Mouse (Mus musculus): ENCODE measurements around the gene Wwox. TPM values are rescaled to one million over a fixed set of nuclear protein-coding genes. Genes with fewer than 3 reads are reported as not detected.

The Wwox gene
- polyA plus RNA-seq, 1 experiment from 2014 or later = 12.9 TPM

DNA sequence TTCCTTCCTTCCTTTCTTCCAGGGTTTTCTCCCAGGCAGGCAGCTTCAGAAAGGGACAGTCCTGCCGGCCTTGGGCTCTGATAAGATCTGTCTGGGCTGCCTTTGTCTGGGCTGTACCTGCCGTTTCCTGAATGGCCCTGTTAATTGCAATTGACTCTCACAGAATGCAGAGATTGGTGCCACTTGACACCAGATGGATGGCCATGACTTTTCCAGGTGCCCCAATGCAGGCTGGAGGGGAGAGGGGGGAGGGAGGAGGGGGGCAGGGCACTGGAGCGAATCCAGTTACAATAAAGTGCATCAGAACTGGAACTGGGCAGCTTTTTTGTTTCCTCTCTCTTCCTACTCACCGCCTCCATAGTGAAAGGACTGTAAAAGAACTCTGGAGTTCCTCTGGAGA is 443.0 kb downstream of the Wwox start:
- Histone ChIP-seq H3K27ac (replicated peaks; ENCODE audit: low read depth, low read length) (no peak overlapping the region), H3K9me3 (ENCODE audit: control insufficient read depth, low read length) (no peaks in the 10 kb centered on the region), H3K4me1 (ENCODE audit: control insufficient read depth, insufficient read depth, low read length) (peaks cover 7% of the 10 kb centered on the region), H3K36me3 (ENCODE audit: control insufficient read depth, insufficient read depth, low read length) (no peaks in the 10 kb centered on the region), H3K4me3 (replicated peaks; ENCODE audit: low read depth, low read length) (no peak overlapping the region), H3K27me3 (ENCODE audit: control insufficient read depth, insufficient read depth, low read length) (no peaks in the 10 kb centered on the region), H3K9ac (replicated peaks; ENCODE audit: low read length) (no peak overlapping the region), H3K4me2 (ENCODE audit: low read length) (no peak overlapping the region)
- DNase-seq = no peak
- WGBS = 39% methylated on average over 4 of the region's 4 CpGs
- ATAC-seq (ENCODE audit: low FRiP score, low TSS enrichment) = no peak

DNA sequence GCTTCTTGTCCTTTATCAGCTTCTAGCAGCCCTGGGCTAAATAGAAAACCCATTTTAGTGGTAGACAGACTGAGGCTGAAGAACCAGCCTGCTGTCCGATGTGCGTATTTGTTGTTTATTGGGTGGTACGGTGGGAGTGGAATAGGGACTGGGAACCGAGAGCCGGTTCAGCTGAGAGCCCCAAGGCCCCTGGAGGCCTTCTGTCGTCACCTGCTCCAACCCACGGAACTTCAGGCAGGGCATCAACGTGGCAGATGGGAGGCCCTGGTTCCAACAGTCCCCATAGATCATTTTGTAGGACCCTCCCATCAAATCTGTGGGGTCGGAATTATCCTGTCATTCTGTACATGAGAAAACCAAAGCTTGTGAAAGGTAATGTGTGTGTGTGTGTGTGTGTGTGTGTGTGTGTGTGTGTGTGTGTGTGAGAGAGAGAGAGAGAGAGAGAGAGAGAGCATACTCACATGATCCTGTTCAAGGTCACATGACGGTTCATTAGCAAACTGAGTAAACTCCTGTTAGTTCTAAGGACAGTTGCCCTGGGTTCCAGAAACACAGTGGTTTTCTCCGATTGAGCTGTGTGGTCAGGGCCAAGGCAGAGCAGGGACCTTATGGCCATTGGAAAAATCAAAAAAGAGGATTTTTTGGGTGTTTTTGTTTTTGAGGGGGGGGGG is 443.6 kb downstream of the Wwox start:
- Histone ChIP-seq H3K27ac (replicated peaks; ENCODE audit: low read depth, low read length) (no peak overlapping the region), H3K4me1 (ENCODE audit: control insufficient read depth, insufficient read depth, low read length) (peaks cover 7% of the 10 kb centered on the region), H3K4me3 (replicated peaks; ENCODE audit: low read depth, low read length) (no peak overlapping the region), H3K36me3 (ENCODE audit: control insufficient read depth, insufficient read depth, low read length) (no peaks in the 10 kb centered on the region), H3K9ac (replicated peaks; ENCODE audit: low read length) (no peak overlapping the region), H3K4me2 (ENCODE audit: low read length) (no peak overlapping the region), H3K9me3 (ENCODE audit: control insufficient read depth, low read length) (no peaks in the 10 kb centered on the region), H3K27me3 (ENCODE audit: control insufficient read depth, insufficient read depth, low read length) (no peaks in the 10 kb centered on the region)
- ATAC-seq (ENCODE audit: low FRiP score, low TSS enrichment) (no peak), DNase-seq (no peak)
- WGBS = 92% methylated on average over 11 of the region's 11 CpGs

DNA sequence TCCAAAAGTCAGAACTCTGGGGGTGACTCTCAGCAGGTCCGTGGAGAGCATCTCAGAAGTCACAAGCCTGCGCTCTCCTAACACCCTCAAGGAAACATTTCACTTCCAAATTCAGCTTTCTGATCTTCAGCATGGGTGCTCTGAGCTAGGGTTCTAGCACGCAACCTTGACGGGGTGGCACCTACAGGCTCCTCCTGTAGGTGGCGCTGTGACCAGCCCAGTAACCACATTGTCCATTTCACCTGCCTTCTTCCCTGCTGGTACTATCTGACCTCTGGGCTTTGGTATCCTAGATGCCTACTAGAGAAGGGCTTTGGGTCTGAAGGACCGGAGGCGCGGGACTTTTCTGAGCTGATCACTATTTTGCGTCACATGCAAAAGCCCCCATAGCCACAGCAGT is 444.5 kb downstream of the Wwox start:
- Histone ChIP-seq H3K36me3 (ENCODE audit: control insufficient read depth, insufficient read depth, low read length) (no peaks in the 10 kb centered on the region), H3K27ac (replicated peaks; ENCODE audit: low read depth, low read length) (no peak overlapping the region), H3K4me1 (ENCODE audit: control insufficient read depth, insufficient read depth, low read length) (peaks cover 7% of the 10 kb centered on the region), H3K4me2 (ENCODE audit: low read length) (no peak overlapping the region), H3K4me3 (replicated peaks; ENCODE audit: low read depth, low read length) (no peak overlapping the region), H3K27me3 (ENCODE audit: control insufficient read depth, insufficient read depth, low read length) (no peaks in the 10 kb centered on the region), H3K9me3 (ENCODE audit: control insufficient read depth, low read length) (no peaks in the 10 kb centered on the region), H3K9ac (replicated peaks; ENCODE audit: low read length) (no peak overlapping the region)
- no peak for ATAC-seq (ENCODE audit: low FRiP score, low TSS enrichment)
- WGBS = 79% methylated on average over 9 of the region's 9 CpGs
- no peak for DNase-seq

DNA sequence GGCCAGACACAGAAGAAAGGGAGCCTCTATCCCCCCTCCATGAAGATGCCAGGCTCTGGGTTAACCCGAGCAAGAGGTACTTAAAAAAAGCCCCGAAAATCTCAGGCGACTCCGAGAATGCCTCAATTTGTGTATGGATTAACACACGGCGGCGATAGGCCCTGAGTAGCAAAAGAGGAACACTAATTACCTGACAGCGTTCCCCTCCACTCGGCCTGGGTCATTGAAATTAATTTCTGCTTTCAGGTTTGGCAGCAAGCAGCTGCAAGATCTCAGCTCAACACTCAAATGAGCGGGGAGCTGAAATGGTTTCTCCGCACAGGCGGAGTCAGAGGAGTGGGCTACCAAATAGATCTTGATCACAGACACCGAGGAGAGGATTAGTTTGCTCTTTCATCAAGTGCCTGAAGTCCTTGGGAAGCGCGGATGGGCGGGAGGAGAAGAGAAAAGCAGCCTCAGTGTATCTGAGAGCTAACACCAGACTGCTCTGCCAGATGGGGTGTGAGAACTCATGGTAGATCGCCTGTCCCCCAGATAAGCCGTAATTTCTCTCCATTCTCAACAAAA is 445.7 kb downstream of the Wwox start:
- 27% methylated on average over 18 of the region's 18 CpGs for WGBS
- no peaks in the 10 kb centered on the region for H3K36me3 ChIP-seq (ENCODE audit: control insufficient read depth, insufficient read depth, low read length)
- H3K9ac ChIP-seq (replicated peaks; ENCODE audit: low read length) = no peak overlapping the region
- H3K4me1 ChIP-seq (ENCODE audit: control insufficient read depth, insufficient read depth, low read length) = peaks cover 15% of the 10 kb centered on the region
- no peaks in the 10 kb centered on the region for H3K9me3 ChIP-seq (ENCODE audit: control insufficient read depth, low read length)
- no peak overlapping the region for H3K4me3 ChIP-seq (replicated peaks; ENCODE audit: low read depth, low read length)
- no peaks in the 10 kb centered on the region for H3K27me3 ChIP-seq (ENCODE audit: control insufficient read depth, insufficient read depth, low read length)
- H3K27ac ChIP-seq (replicated peaks; ENCODE audit: low read depth, low read length) = no peak overlapping the region
- ATAC-seq (ENCODE audit: low FRiP score, low TSS enrichment) (no peak), DNase-seq (peak; percentile 56)
- 0 out of 2 replicates have a peak overlapping the region, but pooled peaks have one; percentile 13 for H3K4me2 ChIP-seq (ENCODE audit: low read length)

DNA sequence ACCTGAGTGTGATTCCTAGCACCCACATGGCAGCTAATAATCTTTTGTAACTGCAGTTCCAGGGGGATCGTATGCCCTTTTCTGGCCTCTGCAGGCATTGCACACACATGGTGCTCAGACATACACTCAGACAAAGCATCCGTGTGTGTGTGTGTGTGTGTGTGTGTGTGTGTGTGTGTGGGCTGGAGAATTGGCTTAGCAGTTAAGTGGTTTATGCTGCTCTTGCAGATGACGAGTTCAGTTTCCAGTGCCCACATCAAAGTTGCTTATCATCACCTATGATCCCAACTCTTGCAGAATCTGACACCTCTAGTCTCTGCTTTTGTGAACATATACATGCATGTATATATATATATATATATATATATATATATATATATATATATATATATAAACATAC is 448.9 kb downstream of the Wwox start:
- 89% methylated on average over 3 of the region's 3 CpGs for WGBS

DNA sequence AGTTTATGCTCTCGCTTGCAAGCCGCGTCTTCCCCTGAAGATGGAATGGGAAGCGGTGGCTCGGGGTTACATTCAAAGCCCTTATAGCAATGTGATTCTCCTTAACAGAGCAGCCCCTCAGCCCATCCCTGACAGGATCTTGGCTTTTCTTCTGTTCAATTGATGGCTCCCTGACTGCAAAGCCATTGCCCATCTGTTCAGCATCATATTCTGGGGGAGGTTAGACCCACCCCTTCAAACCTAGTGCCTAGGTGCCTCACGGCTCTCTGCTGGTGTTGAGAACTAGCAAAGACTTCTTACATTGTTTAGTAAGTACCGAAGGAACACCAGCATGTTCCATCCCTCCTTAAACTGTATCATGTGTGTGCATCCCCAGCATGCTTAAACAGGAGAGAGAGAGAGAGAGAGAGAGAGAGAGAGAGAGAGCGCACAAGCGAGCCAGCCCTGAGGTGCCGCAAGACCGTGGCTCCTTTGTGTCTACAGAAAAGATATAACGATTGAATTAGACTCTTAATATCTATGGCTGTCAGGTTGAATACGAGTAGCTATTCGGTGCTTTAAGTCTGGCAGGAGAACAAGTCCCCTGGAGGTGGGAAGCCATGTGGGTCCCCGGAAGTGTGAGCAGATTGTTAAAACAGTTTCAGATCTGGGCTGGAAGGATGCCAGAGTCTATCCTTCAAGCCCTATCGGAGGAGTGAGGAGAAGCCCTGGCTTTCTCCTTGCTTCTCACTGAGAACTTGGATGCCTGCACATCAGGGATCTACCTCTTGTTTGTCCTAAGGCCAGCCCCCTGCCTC is 450.3 kb downstream of the Wwox start:
- no peaks in the 10 kb centered on the region for H3K36me3 ChIP-seq (ENCODE audit: control insufficient read depth, insufficient read depth, low read length)
- 0 out of 2 replicates have a peak overlapping the region, but pooled peaks have one; percentile 7 for H3K9ac ChIP-seq (replicated peaks; ENCODE audit: low read length)
- H3K27me3 ChIP-seq (ENCODE audit: control insufficient read depth, insufficient read depth, low read length) = no peaks in the 10 kb centered on the region
- DNase-seq (peak; percentile 72), ATAC-seq (ENCODE audit: low FRiP score, low TSS enrichment) (no peak)
- H3K4me2 ChIP-seq (ENCODE audit: low read length) = peak overlapping the region; percentile 27
- 46% methylated on average over 16 of the region's 16 CpGs for WGBS
- 0 out of 2 replicates have a peak overlapping the region, but pooled peaks have one; percentile 4 for H3K27ac ChIP-seq (replicated peaks; ENCODE audit: low read depth, low read length)
- H3K4me3 ChIP-seq (replicated peaks; ENCODE audit: low read depth, low read length) = no peak overlapping the region
- no peaks in the 10 kb centered on the region for H3K9me3 ChIP-seq (ENCODE audit: control insufficient read depth, low read length)
- H3K4me1 ChIP-seq (ENCODE audit: control insufficient read depth, insufficient read depth, low read length) = peaks cover 18% of the 10 kb centered on the region

More for the DNA sequence above, 448.9 kb downstream of the Wwox start:
- Histone ChIP-seq H3K4me2 (ENCODE audit: low read length) (no peak overlapping the region), H3K36me3 (ENCODE audit: control insufficient read depth, insufficient read depth, low read length) (no peaks in the 10 kb centered on the region), H3K4me3 (replicated peaks; ENCODE audit: low read depth, low read length) (no peak overlapping the region), H3K27ac (replicated peaks; ENCODE audit: low read depth, low read length) (no peak overlapping the region), H3K27me3 (ENCODE audit: control insufficient read depth, insufficient read depth, low read length) (no peaks in the 10 kb centered on the region), H3K9me3 (ENCODE audit: control insufficient read depth, low read length) (no peaks in the 10 kb centered on the region), H3K9ac (replicated peaks; ENCODE audit: low read length) (no peak overlapping the region), H3K4me1 (ENCODE audit: control insufficient read depth, insufficient read depth, low read length) (peaks cover 18% of the 10 kb centered on the region)
- DNase-seq (no peak), ATAC-seq (ENCODE audit: low FRiP score, low TSS enrichment) (no peak)

DNA sequence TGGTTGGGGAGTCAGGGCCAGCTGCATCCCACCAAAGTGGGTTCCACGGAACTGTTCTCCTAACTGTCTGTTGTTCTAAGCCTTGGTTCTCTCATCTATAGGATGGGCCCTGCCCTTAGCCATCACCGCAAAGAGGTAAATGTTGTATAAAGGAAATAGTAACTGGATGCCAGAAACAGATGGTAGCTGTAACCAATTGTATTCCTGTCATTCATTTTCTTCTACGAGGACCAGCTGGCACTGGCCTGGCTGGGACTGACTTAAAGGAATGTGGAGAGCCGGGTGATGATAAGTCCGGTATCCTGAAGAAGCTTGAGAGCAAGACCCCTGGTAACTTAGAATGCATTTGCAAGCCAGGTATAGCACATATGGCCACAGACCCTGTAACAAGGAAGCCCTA is 451.0 kb downstream of the Wwox start:
- Histone ChIP-seq H3K9ac (replicated peaks; ENCODE audit: low read length) (no peak overlapping the region), H3K27ac (replicated peaks; ENCODE audit: low read depth, low read length) (0 out of 2 replicates have a peak overlapping the region, but pooled peaks have one; percentile 4), H3K4me2 (ENCODE audit: low read length) (peak overlapping the region; percentile 27; the same call in 1 of the 2 replicates), H3K4me3 (replicated peaks; ENCODE audit: low read depth, low read length) (no peak overlapping the region), H3K9me3 (ENCODE audit: control insufficient read depth, low read length) (no peaks in the 10 kb centered on the region), H3K4me1 (ENCODE audit: control insufficient read depth, insufficient read depth, low read length) (peaks cover 11% of the 10 kb centered on the region), H3K27me3 (ENCODE audit: control insufficient read depth, insufficient read depth, low read length) (no peaks in the 10 kb centered on the region), H3K36me3 (ENCODE audit: control insufficient read depth, insufficient read depth, low read length) (no peaks in the 10 kb centered on the region)
- ATAC-seq (ENCODE audit: low FRiP score, low TSS enrichment) (no peak), DNase-seq (no peak)
- 62% methylated on average over 5 of the region's 5 CpGs for WGBS

DNA sequence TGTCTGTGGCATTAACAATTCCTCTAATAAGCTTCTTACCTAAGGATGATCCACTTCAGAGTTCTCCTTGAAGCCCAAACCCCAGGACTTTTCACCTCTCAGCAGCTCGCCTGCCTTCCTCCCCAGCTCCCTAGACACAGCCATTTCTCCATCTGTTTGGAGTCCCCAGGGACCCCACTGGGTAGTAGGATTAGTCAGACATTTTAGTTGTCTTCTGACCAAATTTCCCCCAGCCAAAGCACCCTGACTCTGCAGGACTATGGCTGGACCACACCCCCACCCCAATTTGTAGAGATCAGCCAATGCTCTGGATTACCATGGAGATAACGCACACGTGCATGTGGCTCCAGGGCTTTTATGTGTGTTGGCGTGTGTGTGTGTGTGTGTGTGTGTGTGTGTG is 451.8 kb downstream of the Wwox start:
- H3K4me3 ChIP-seq (replicated peaks; ENCODE audit: low read depth, low read length) = no peak overlapping the region
- H3K4me2 ChIP-seq (ENCODE audit: low read length) = no peak overlapping the region
- no peak overlapping the region for H3K9ac ChIP-seq (replicated peaks; ENCODE audit: low read length)
- no peaks in the 10 kb centered on the region for H3K9me3 ChIP-seq (ENCODE audit: control insufficient read depth, low read length)
- no peak overlapping the region for H3K27ac ChIP-seq (replicated peaks; ENCODE audit: low read depth, low read length)
- H3K27me3 ChIP-seq (ENCODE audit: control insufficient read depth, insufficient read depth, low read length) = no peaks in the 10 kb centered on the region
- no peaks in the 10 kb centered on the region for H3K36me3 ChIP-seq (ENCODE audit: control insufficient read depth, insufficient read depth, low read length)
- ATAC-seq (ENCODE audit: low FRiP score, low TSS enrichment) = no peak
- H3K4me1 ChIP-seq (ENCODE audit: control insufficient read depth, insufficient read depth, low read length) = peaks cover 11% of the 10 kb centered on the region
- no peak for DNase-seq
- 63% methylated on average over 4 of the region's 4 CpGs for WGBS
